Mouse (Mus musculus) intestine, embryonic 14.5 days (tissue): Measurements from ENCODE around the gene Prrg2. TPM values are rescaled to one million over a fixed set of nuclear protein-coding genes. Genes with fewer than 3 reads are reported as not detected.

Experiments used
- ATAC-seq: fragments of 200-750 bp; cut with Nextera tagmentation; replicated peaks from 2 replicates; pipeline ENCODE4 v1.8.0; 2017; ENCODE audit warnings: low read depth, moderate number of reproducible peaks, moderate TSS enrichment, moderate library complexity; ENCODE audit not compliant: low FRiP score, low TSS enrichment
- DNase-seq: peaks from one replicate; pipeline ENCODE4 v3.0.0-alpha.2; 2018; ENCODE audit warnings: low spot score
- H3K27ac ChIP-seq: fragments of 300-500 bp; sonication (generic); 2 replicates; pipeline ENCODE4 v1.5.1; 2014; ENCODE audit warnings: low read depth, mild to moderate bottlenecking, control low read depth
- H3K27me3 ChIP-seq: fragments of 300-500 bp; sonication (generic); replicated peaks from 2 replicates; pipeline ENCODE4 v1.6.1; 2014; ENCODE audit warnings: low read length, control low read depth; ENCODE audit not compliant: control insufficient read depth, insufficient read depth
- H3K36me3 ChIP-seq: fragments of 300-500 bp; sonication (generic); 2 replicates; pipeline ENCODE4 v1.6.1; 2014; ENCODE audit warnings: low read length, control low read depth; ENCODE audit not compliant: control insufficient read depth, insufficient read depth
- H3K4me1 ChIP-seq: fragments of 300-500 bp; sonication (generic); replicated peaks from 2 replicates; pipeline ENCODE4 v1.6.1; 2014; ENCODE audit warnings: low read length, control low read depth, mixed read lengths; ENCODE audit not compliant: control insufficient read depth, insufficient read depth
- H3K4me2 ChIP-seq: fragments of 300-500 bp; sonication (generic); 2 replicates; pipeline ENCODE4 v1.6.1; 2014; ENCODE audit warnings: low read length
- H3K4me3 ChIP-seq: fragments of 300-500 bp; sonication (generic); 2 replicates; pipeline ENCODE4 v1.5.1; 2014; ENCODE audit warnings: low read depth, low read length, control low read depth, mixed read lengths
- H3K9ac ChIP-seq: fragments of 300-500 bp; sonication (generic); 2 replicates; pipeline ENCODE4 v1.6.1; 2014; ENCODE audit warnings: mild to moderate bottlenecking, low read length
- H3K9me3 ChIP-seq: fragments of 300-500 bp; sonication (generic); 2 replicates; pipeline ENCODE4 v1.6.1; 2016; ENCODE audit warnings: low read length, control low read depth; ENCODE audit not compliant: control insufficient read depth
- WGBS: fragments of 180-500 bp; shearing (Covaris S2); extraction: QIAGEN DNeasy Blood & Tissue Kit; methylation state at CpG from one replicate; pipeline ENCODE4 v1.1.7; 2014; 5-methylcytosine and 5-hydroxymethylcytosine counted together
- polyA plus RNA-seq: library from polyadenylated mRNA; unstranded; fragments of >200 nt; fragmentation: Nextera tagmentation; extraction: Ambion mirVana; gene quantifications from 2 replicates; pipeline ENCODE4 v1.2.1, GENCODE M21; 2014

The Prrg2 gene
- polyA plus RNA-seq, 1 experiment from 2014 or later, result 24.0 TPM

- no peak for ATAC-seq
- H3K9ac ChIP-seq, result no peak overlapping the region
- H3K36me3 ChIP-seq, result peaks cover 12% of the 10 kb centered on the region
- H3K9me3 ChIP-seq, result no peaks in the 10 kb centered on the region
- DNase-seq, result no peak
- H3K4me3 ChIP-seq, result no peak overlapping the region
- H3K27me3 ChIP-seq, result no peaks in the 10 kb centered on the region
- no peak overlapping the region for H3K4me2 ChIP-seq
- WGBS, result 29% methylated on average over 16 of the region's 18 CpGs
- peaks cover 22% of the 10 kb centered on the region for H3K4me1 ChIP-seq
- H3K27ac ChIP-seq, result peak overlapping the region; percentile 89
Observed at GRCm38 (mm10) chr7:45093516-45093905, 31.0 kb upstream of the Prrg2 start.

DNA sequence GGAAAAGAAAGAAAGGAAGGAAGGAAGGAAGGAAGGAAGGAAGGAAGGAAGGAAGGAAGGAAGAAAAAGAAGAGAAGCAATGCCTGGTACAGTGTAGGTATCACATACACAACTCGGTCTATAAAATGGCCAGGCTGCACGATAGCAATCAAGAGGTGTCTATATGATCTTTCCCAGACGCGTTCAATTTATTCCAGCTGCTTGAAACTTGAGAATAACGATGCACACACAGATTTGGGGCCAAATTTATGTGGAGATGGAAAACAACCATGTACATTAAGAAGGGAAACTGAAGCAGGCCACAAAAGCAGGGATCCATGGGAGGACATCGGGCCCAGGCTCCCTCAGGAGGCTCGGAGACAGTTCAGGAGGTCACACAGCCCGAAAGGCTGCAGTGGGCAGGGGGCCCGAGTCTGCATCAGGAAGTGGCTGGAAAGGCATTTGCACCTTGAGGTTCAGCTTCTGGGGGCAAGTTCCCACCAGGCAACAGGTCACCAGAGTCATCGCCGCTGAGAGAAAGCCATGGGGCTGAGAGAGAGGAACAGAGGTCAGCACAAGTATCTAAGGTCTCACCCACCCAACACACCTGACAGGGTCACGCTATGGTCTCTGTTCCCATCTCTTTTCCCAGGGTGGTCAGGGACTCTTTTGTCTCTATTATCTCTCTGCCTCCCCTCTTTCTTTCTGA, 30.5 kb upstream of the Prrg2 start:
- DNase-seq (no peak), ATAC-seq (no peak)
- Histone ChIP-seq H3K27me3 (no peaks in the 10 kb centered on the region), H3K9ac (no peak overlapping the region), H3K4me3 (no peak overlapping the region), H3K4me1 (peaks cover 22% of the 10 kb centered on the region), H3K4me2 (peak overlapping the region; percentile 69; the same call in 1 of the 2 replicates), H3K9me3 (no peaks in the 10 kb centered on the region), H3K27ac (peak overlapping the region; percentile 89), H3K36me3 (peaks cover 17% of the 10 kb centered on the region)
- WGBS, result 38% methylated on average over 12 of the region's 12 CpGs

DNA sequence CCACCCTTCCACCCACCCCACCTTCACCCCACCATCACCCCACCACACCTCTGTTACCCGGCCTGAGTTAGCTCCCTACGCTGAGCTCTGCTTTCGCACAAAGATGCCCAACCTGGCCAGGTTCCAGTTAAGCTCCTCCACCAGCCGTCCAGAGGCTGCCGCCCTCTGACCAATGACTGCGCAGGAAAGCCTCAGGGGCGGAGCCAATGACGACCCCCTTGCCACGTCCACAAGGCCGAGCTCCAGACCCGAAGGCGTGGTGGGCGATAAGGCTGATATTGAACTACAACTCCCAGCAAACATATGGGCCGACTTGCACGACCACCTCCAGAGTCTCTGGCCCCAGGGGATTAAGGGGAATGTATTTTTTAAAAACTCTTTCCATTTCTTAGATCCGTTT, 29.6 kb upstream of the Prrg2 start, which contains the start of gene Rcn3:
Rcn3 (minus strand) TSS at position 174 of the 400 bp plus-strand sequence.
- Histone ChIP-seq H3K4me1 (peaks cover 22% of the 10 kb centered on the region), H3K27ac (peak within 1 kb of the TSS; percentile 89), H3K4me2 (peak within 1 kb of the TSS; percentile 69), H3K27me3 (no peaks in the 10 kb centered on the region), H3K9ac (peak within 1 kb of the TSS; percentile 79), H3K4me3 (peak within 1 kb of the TSS; percentile 58), H3K36me3 (peaks cover 23% of the 10 kb centered on the region), H3K9me3 (no peaks in the 10 kb centered on the region)
- 1% methylated on average over 16 of the region's 16 CpGs for WGBS
- ATAC-seq (peak; percentile 90), DNase-seq (peak; percentile 92)

GRCm38 (mm10) chr7:45091001-45091990, 28.8 kb upstream of the Prrg2 start:
- no peaks in the 10 kb centered on the region for H3K9me3 ChIP-seq
- peak overlapping the region; percentile 69 for H3K4me2 ChIP-seq
- DNase-seq (peak; percentile 82), ATAC-seq (peak; percentile 54)
- H3K36me3 ChIP-seq, result peaks cover 31% of the 10 kb centered on the region
- H3K4me1 ChIP-seq, result peaks cover 22% of the 10 kb centered on the region
- H3K27me3 ChIP-seq, result no peaks in the 10 kb centered on the region
- H3K27ac ChIP-seq, result peak overlapping the region; percentile 89
- 10% methylated on average over 35 of the region's 35 CpGs for WGBS
- H3K4me3 ChIP-seq, result peak overlapping the region; percentile 58
- peak overlapping the region; percentile 79 for H3K9ac ChIP-seq

DNA sequence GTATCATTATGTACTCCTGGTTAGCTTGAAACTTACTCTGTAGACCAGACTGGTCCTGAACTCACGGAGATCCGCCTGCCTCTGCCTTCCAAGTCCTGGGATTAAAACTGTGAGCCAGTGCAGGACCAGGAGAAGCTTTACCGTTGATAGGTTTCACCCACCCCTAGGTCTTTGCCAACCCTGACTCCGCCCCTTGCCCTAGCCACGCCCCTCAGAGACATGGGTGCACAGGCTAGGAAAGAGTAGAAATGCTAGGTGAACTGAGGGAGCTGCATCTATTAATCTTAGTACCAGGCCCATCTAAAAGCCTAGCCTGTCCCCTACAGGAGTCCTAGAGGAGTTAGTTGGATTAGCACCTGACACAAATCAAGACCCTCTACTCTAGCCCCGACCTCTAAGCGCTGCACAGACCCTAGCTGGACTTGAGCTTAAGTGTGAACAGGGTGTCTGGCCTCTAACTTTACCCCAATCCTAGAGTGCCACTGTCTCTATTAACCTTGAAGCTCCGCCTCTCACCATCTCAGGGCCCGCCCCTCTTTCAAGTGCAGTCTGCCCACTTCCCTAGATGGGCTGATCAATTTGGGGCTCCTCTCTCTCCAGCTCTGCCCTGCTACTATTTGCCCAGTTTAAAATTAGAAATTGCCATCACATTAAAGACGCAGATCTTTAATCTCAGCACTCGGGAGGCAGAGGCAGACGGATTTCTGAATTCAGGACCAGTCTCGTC, 27.9 kb upstream of the Prrg2 start:
- peak overlapping the region; percentile 79 for H3K9ac ChIP-seq

GRCm38 (mm10) chr7:45088597-45088996, 26.1 kb upstream of the Prrg2 start:
- no peak for DNase-seq
- ATAC-seq, result no peak
- 93% methylated on average over 17 of the region's 17 CpGs for WGBS

More for the DNA sequence above, 27.9 kb upstream of the Prrg2 start:
- ATAC-seq (no peak), DNase-seq (no peak)
- peak overlapping the region; percentile 69 for H3K4me2 ChIP-seq
- H3K27ac ChIP-seq, result no peak overlapping the region
- H3K27me3 ChIP-seq, result no peaks in the 10 kb centered on the region
- 77% methylated on average over 13 of the region's 13 CpGs for WGBS
- peaks cover 38% of the 10 kb centered on the region for H3K36me3 ChIP-seq
- no peaks in the 10 kb centered on the region for H3K9me3 ChIP-seq
- H3K4me3 ChIP-seq, result peak overlapping the region; percentile 58
- H3K4me1 ChIP-seq, result peaks cover 22% of the 10 kb centered on the region

DNA sequence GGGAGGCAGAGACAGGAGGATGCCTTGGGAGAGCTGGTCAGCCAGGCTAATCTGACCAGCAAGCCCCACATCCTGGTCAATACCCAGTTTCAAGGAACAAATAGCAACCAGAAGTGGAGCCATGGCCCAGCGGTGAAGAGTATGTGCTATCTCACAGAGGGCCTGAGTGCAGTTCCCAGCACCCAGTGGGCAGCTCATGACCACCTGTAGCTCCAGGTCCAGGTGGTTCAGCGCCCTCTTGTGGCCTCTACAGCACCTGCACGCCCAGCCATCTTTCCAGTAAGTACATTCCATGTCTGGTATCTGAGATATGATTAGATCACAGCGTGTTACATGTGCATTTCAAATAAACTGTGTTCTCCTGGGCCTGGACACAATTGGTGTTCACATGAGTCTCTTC, 23.6 kb upstream of the Prrg2 start:
- Histone ChIP-seq H3K27me3 (no peaks in the 10 kb centered on the region), H3K4me1 (peaks cover 5% of the 10 kb centered on the region; the same call in 1 of the 2 replicates), H3K4me3 (no peak overlapping the region), H3K4me2 (no peak overlapping the region), H3K36me3 (peaks cover 69% of the 10 kb centered on the region), H3K9me3 (no peaks in the 10 kb centered on the region), H3K27ac (no peak overlapping the region), H3K9ac (no peak overlapping the region)
- WGBS, result 80% methylated on average over 4 of the region's 4 CpGs
- DNase-seq (no peak), ATAC-seq (no peak)

More at GRCm38 (mm10) chr7:45088597-45088996, 26.1 kb upstream of the Prrg2 start:
- no peaks in the 10 kb centered on the region for H3K9me3 ChIP-seq
- no peak overlapping the region for H3K4me2 ChIP-seq
- no peak overlapping the region for H3K9ac ChIP-seq
- no peaks in the 10 kb centered on the region for H3K27me3 ChIP-seq
- peaks cover 54% of the 10 kb centered on the region for H3K36me3 ChIP-seq
- no peak overlapping the region for H3K27ac ChIP-seq
- peaks cover 15% of the 10 kb centered on the region for H3K4me1 ChIP-seq
- H3K4me3 ChIP-seq, result no peak overlapping the region

GRCm38 (mm10) chr7:45083300-45083890, 20.9 kb upstream of the Prrg2 start:
- Histone ChIP-seq H3K4me1 (no peaks in the 10 kb centered on the region), H3K4me3 (no peak overlapping the region), H3K27ac (no peak overlapping the region), H3K4me2 (no peak overlapping the region), H3K9me3 (no peaks in the 10 kb centered on the region), H3K9ac (no peak overlapping the region), H3K27me3 (no peaks in the 10 kb centered on the region), H3K36me3 (peaks cover 59% of the 10 kb centered on the region)
- ATAC-seq, result no peak
- 80% methylated on average over 22 of the region's 22 CpGs for WGBS
- DNase-seq, result no peak
